Mouse (Mus musculus) liver, embryonic 13.5 days (tissue): ENCODE measurements around the gene Hoxd10. TPM values are rescaled to one million over a fixed set of nuclear protein-coding genes. Genes with fewer than 3 reads are reported as not detected.

ENCODE experiments used
- ATAC-seq: fragments of 200-750 bp; cut with Nextera tagmentation; 2 replicates; pipeline ENCODE4 v1.8.0; 2017; ENCODE audit warnings: low read depth, mild to moderate bottlenecking, moderate number of reproducible peaks, moderate library complexity
- DNase-seq: peaks from one replicate; pipeline ENCODE4 v3.0.0; 2022
- H3K27ac ChIP-seq: fragments of 300-500 bp; sonication (generic); 2 replicates; pipeline ENCODE4 v1.5.1; 2015; ENCODE audit warnings: moderate library complexity, mild to moderate bottlenecking, inconsistent platforms
- H3K27me3 ChIP-seq: fragments of 300-500 bp; sonication (generic); 2 replicates; pipeline ENCODE4 v1.6.1; 2015; ENCODE audit warnings: mild to moderate bottlenecking, inconsistent platforms
- H3K36me3 ChIP-seq: fragments of 300-500 bp; sonication (generic); 2 replicates; pipeline ENCODE4 v1.6.1; 2015; ENCODE audit warnings: mild to moderate bottlenecking, inconsistent platforms
- H3K4me1 ChIP-seq: fragments of 300-500 bp; sonication (generic); replicated peaks from 2 replicates; pipeline ENCODE4 v1.6.1; 2015; ENCODE audit warnings: inconsistent platforms
- H3K4me2 ChIP-seq: fragments of 300-500 bp; sonication (generic); 2 replicates; pipeline ENCODE4 v1.6.1; 2015; ENCODE audit warnings: inconsistent platforms, mild to moderate bottlenecking, moderate library complexity
- H3K4me3 ChIP-seq: fragments of 300-500 bp; sonication (generic); replicated peaks from 2 replicates; pipeline ENCODE4 v1.5.1; 2015; ENCODE audit warnings: mild to moderate bottlenecking, inconsistent platforms
- H3K9ac ChIP-seq: fragments of 300-500 bp; sonication (generic); 2 replicates; pipeline ENCODE4 v1.6.1; 2015; ENCODE audit warnings: mild to moderate bottlenecking, inconsistent platforms
- H3K9me3 ChIP-seq: fragments of 300-500 bp; sonication (generic); replicated peaks from 2 replicates; pipeline ENCODE4 v1.6.1; 2016; ENCODE audit warnings: inconsistent platforms
- WGBS: fragments of 180-500 bp; shearing (Covaris S2); methylation state at CpG from one replicate; pipeline ENCODE4 v1.1.7; 2015; ENCODE audit not compliant: insufficient replicate concordance; 5-methylcytosine and 5-hydroxymethylcytosine counted together
- polyA plus RNA-seq: library from polyadenylated mRNA; unstranded; fragments of >200 nt; fragmentation: Nextera tagmentation; extraction: Ambion mirVana; gene quantifications from 2 replicates; pipeline ENCODE4 v1.2.1, GENCODE M21; 2015

Gene Hoxd10
- not detected in 2 replicates for polyA plus RNA-seq

GRCm38 (mm10) chr2:74691022-74691951, at the start of gene Hoxd10:
TSS of gene Hoxd10 (plus strand) at chr2:74691924.
- 2% methylated on average over 56 of the region's 56 CpGs for WGBS
- no peak within 1 kb of the TSS for H3K9ac ChIP-seq
- H3K27me3 ChIP-seq = peaks cover 99% of the 10 kb centered on the region
- no peak within 1 kb of the TSS for H3K27ac ChIP-seq
- DNase-seq (no peak), ATAC-seq (no peak)
- no peaks in the 10 kb centered on the region for H3K36me3 ChIP-seq
- H3K4me2 ChIP-seq = no peak within 1 kb of the TSS
- no peaks in the 10 kb centered on the region for H3K4me1 ChIP-seq
- H3K4me3 ChIP-seq = no peak within 1 kb of the TSS
- H3K9me3 ChIP-seq = no peaks in the 10 kb centered on the region

- no peak overlapping the region for H3K9ac ChIP-seq
- H3K27me3 ChIP-seq = peaks cover 34% of the 10 kb centered on the region
- no peaks in the 10 kb centered on the region for H3K4me1 ChIP-seq
- no peak overlapping the region for H3K4me2 ChIP-seq
- H3K27ac ChIP-seq = no peak overlapping the region
- H3K4me3 ChIP-seq = no peak overlapping the region
- DNase-seq (no peak), ATAC-seq (no peak)
- no peaks in the 10 kb centered on the region for H3K9me3 ChIP-seq
- H3K36me3 ChIP-seq = no peaks in the 10 kb centered on the region
- 53% methylated on average over 5 of the region's 5 CpGs for WGBS
Measured at GRCm38 (mm10) chr2:74642431-74642830, 49.3 kb upstream of the Hoxd10 start.

GRCm38 (mm10) chr2:74645631-74646030, 46.1 kb upstream of the Hoxd10 start:
- ATAC-seq (no peak), DNase-seq (no peak)
- no peak overlapping the region for H3K9ac ChIP-seq
- WGBS = 50% methylated on average over 3 of the region's 3 CpGs
- no peaks in the 10 kb centered on the region for H3K9me3 ChIP-seq
- peaks cover 66% of the 10 kb centered on the region for H3K27me3 ChIP-seq
- H3K4me2 ChIP-seq = no peak overlapping the region
- H3K27ac ChIP-seq = no peak overlapping the region
- no peak overlapping the region for H3K4me3 ChIP-seq
- H3K36me3 ChIP-seq = no peaks in the 10 kb centered on the region
- H3K4me1 ChIP-seq = no peaks in the 10 kb centered on the region

GRCm38 (mm10) chr2:74647082-74647864, 44.5 kb upstream of the Hoxd10 start:
- Histone ChIP-seq H3K27me3 (peaks cover 81% of the 10 kb centered on the region), H3K36me3 (no peaks in the 10 kb centered on the region), H3K9me3 (no peaks in the 10 kb centered on the region), H3K4me2 (no peak overlapping the region), H3K4me3 (no peak overlapping the region), H3K4me1 (no peaks in the 10 kb centered on the region), H3K9ac (no peak overlapping the region), H3K27ac (no peak overlapping the region)
- no peak for DNase-seq
- WGBS = 17% methylated on average over 7 of the region's 7 CpGs
- ATAC-seq = no peak

GRCm38 (mm10) chr2:74652996-74653340, 38.8 kb upstream of the Hoxd10 start:
- DNase-seq (no peak), ATAC-seq (no peak)
- Histone ChIP-seq H3K4me1 (peaks cover 3% of the 10 kb centered on the region; the same call in 1 of the 2 replicates), H3K4me2 (no peak overlapping the region), H3K27me3 (peaks cover 91% of the 10 kb centered on the region), H3K27ac (no peak overlapping the region), H3K9ac (no peak overlapping the region), H3K9me3 (no peaks in the 10 kb centered on the region), H3K4me3 (no peak overlapping the region), H3K36me3 (no peaks in the 10 kb centered on the region)
- 22% methylated on average over 2 of the region's 2 CpGs for WGBS

GRCm38 (mm10) chr2:74653781-74654535, 37.8 kb upstream of the Hoxd10 start:
- H3K27me3 ChIP-seq = peaks cover 91% of the 10 kb centered on the region
- WGBS = 9% methylated on average over 17 of the region's 17 CpGs
- no peak overlapping the region for H3K9ac ChIP-seq
- H3K4me1 ChIP-seq = peaks cover 3% of the 10 kb centered on the region; the same call in 1 of the 2 replicates
- no peak for ATAC-seq
- no peak overlapping the region for H3K27ac ChIP-seq
- no peaks in the 10 kb centered on the region for H3K36me3 ChIP-seq
- no peak overlapping the region for H3K4me2 ChIP-seq
- DNase-seq = no peak
- no peaks in the 10 kb centered on the region for H3K9me3 ChIP-seq
- no peak overlapping the region for H3K4me3 ChIP-seq

- no peak overlapping the region for H3K4me2 ChIP-seq
Measured at GRCm38 (mm10) chr2:74654743-74655419, 36.8 kb upstream of the Hoxd10 start.

GRCm38 (mm10) chr2:74655420-74655781, 36.3 kb upstream of the Hoxd10 start:
- Histone ChIP-seq H3K4me3 (peak overlapping the region; percentile 44), H3K4me2 (peak overlapping the region; percentile 53), H3K4me1 (peaks cover 3% of the 10 kb centered on the region; the same call in 1 of the 2 replicates), H3K36me3 (no peaks in the 10 kb centered on the region), H3K27ac (no peak overlapping the region), H3K9ac (no peak overlapping the region), H3K9me3 (no peaks in the 10 kb centered on the region), H3K27me3 (peaks cover 91% of the 10 kb centered on the region)
- no peak for DNase-seq
- no peak for ATAC-seq
- WGBS = under 1% methylated on average over 37 of the region's 47 CpGs

More at GRCm38 (mm10) chr2:74654743-74655419, 36.8 kb upstream of the Hoxd10 start:
- 8% methylated on average over 19 of the region's 20 CpGs for WGBS
- no peak for DNase-seq
- Histone ChIP-seq H3K36me3 (no peaks in the 10 kb centered on the region), H3K9me3 (no peaks in the 10 kb centered on the region), H3K4me3 (no peak overlapping the region), H3K4me1 (peaks cover 3% of the 10 kb centered on the region; the same call in 1 of the 2 replicates), H3K9ac (no peak overlapping the region), H3K27me3 (peaks cover 91% of the 10 kb centered on the region), H3K27ac (no peak overlapping the region)
- ATAC-seq = no peak

GRCm38 (mm10) chr2:74655821-74656631, 35.7 kb upstream of the Hoxd10 start:
- DNase-seq = no peak

GRCm38 (mm10) chr2:74656632-74657021, 35.1 kb upstream of the Hoxd10 start:
- Histone ChIP-seq H3K4me2 (no peak overlapping the region), H3K36me3 (no peaks in the 10 kb centered on the region), H3K27me3 (peaks cover 92% of the 10 kb centered on the region), H3K9me3 (no peaks in the 10 kb centered on the region), H3K4me1 (peaks cover 3% of the 10 kb centered on the region; the same call in 1 of the 2 replicates), H3K9ac (no peak overlapping the region), H3K27ac (no peak overlapping the region), H3K4me3 (no peak overlapping the region)
- WGBS = 3% methylated on average over 4 of the region's 4 CpGs
- ATAC-seq (no peak), DNase-seq (no peak)

More at GRCm38 (mm10) chr2:74655821-74656631, 35.7 kb upstream of the Hoxd10 start:
- ATAC-seq = no peak
- H3K4me2 ChIP-seq = peak overlapping the region; percentile 53
- no peaks in the 10 kb centered on the region for H3K36me3 ChIP-seq
- H3K27ac ChIP-seq = no peak overlapping the region
- peak overlapping the region; percentile 44 for H3K4me3 ChIP-seq
- peaks cover 3% of the 10 kb centered on the region; the same call in 1 of the 2 replicates for H3K4me1 ChIP-seq
- peaks cover 91% of the 10 kb centered on the region for H3K27me3 ChIP-seq
- WGBS = under 1% methylated on average over 59 of the region's 69 CpGs
- H3K9me3 ChIP-seq = no peaks in the 10 kb centered on the region
- H3K9ac ChIP-seq = no peak overlapping the region
